Mouse (Mus musculus) thymus, adult 2 months (tissue): ENCODE measurements around the gene Jun.

Experiments used
- CTCF ChIP-seq: fragments of 200-500 bp; IDR thresholded peaks from 2 replicates; pipeline ENCODE4 v1.5.1; 2012; ENCODE audit warnings: mild to moderate bottlenecking, control low read depth, low read length, moderate library complexity, borderline replicate concordance; ENCODE audit not compliant: control insufficient read depth, poor library complexity, insufficient read depth; ENCODE audit errors: extremely low read depth
- POLR2A ChIP-seq: fragments of 200-500 bp; IDR thresholded peaks from 2 replicates; pipeline ENCODE4 v1.6.1; 2012; ENCODE audit warnings: mild to moderate bottlenecking, low read length, control low read depth, moderate library complexity; ENCODE audit not compliant: control insufficient read depth, poor library complexity, insufficient read depth; ENCODE audit errors: extremely low read depth

DNA sequence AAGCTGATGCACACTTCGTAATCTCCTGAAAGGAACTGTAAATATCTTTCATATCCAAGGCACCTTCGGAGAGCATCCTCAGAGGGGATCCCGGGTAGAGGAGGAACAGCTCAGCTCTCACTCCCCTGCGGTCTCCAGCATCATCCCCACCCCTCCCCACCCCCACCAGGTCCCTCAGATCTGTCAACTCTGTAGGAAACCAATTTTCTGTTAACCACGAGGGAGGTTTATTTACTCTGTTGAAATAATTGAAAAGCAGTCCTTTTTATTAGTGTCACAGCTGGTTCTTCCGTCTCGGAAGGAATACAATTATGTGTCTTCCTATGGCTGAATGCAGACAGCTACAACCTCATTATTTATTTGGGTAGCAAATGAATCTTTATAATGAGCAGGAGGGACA, 33.8 kb downstream of the Jun start:
- TF ChIP-seq POLR2A, result no peak
- TF ChIP-seq CTCF, result no peak
